Mouse (Mus musculus): ENCODE measurements around the gene Mllt3.

GRCm38 (mm10) chr4:87905149-87905771 lies 127.9 kb downstream of the Mllt3 start:
- TF ChIP-seq USF1 (IDR thresholded peaks at IDR 0.05; ENCODE audit: low read depth, low read length) (peak; percentile 49; the same call in 1 of the 2 replicates), CTCF (IDR thresholded peaks at IDR 0.05 in 2 of 3, conservative IDR thresholded peaks at IDR 0.05 in 1 of 3; ENCODE audit: control insufficient read depth in 1 of 3, insufficient read depth in 1 of 3, low read depth in 2 of 3, low read length in 3 of 3, poor library complexity in 1 of 3, severe bottlenecking in 1 of 3) (no peak), RCOR1 (IDR thresholded peaks at IDR 0.05; ENCODE audit: low read depth, low read length) (0 out of 2 replicates have a peak, but pooled peaks have one; percentile 8), TCF12 (IDR thresholded peaks at IDR 0.05; ENCODE audit: low read depth, low read length) (0 out of 2 replicates have a peak, but pooled peaks have one; percentile 27), E2F4 (IDR thresholded peaks at IDR 0.05; ENCODE audit: borderline replicate concordance, low read depth, low read length) (no peak), BHLHE40 (IDR thresholded peaks at IDR 0.05; ENCODE audit: borderline replicate concordance, low read depth, low read length) (no peak), MXI1 (IDR thresholded peaks at IDR 0.05; ENCODE audit: low read depth, low read length) (no peak), GATA1 (IDR thresholded peaks at IDR 0.05; ENCODE audit: low read depth, low read length) (peak; percentile 26; the same call in 1 of the 2 replicates), MAZ (IDR thresholded peaks at IDR 0.05; ENCODE audit: low read depth, low read length) (no peak)

Measured in MEL (cell line).